9 mouse cellular contexts compared by ENCODE assay signal in genomic region chr17:66232891-66233421, GRCm38 (mm10).
DNase-seq lines count a peak whose midpoint lies in the region; ATAC-seq lines count a peak whose summit lies in the region.
"Had no signal": no experiment of that assay in that cellular context is flagged by ENCODE, and none has a peak within 500 bp of the region (broad histone marks: within the 10 kb centered on the region; RNA-seq: fewer than 3 reads in every experiment).

No protein-coding gene starts in this region.

- H3K4me3 ChIP-seq in midbrain, embryonic 10.5 days = no peak overlapping the region
- H3K4me3 ChIP-seq in midbrain, embryonic 15.5 days = no peak overlapping the region

- 75% methylated on average over 18 of the region's 18 CpGs for WGBS in midbrain, embryonic 10.5 days
- 70% methylated on average over 18 of the region's 18 CpGs for WGBS in midbrain, embryonic 15.5 days

- H3K9ac ChIP-seq in midbrain, embryonic 15.5 days = no peak overlapping the region

- no peak for ATAC-seq in midbrain, embryonic 15.5 days (replicated peaks)

- no peaks in the 10 kb centered on the region for H3K36me3 ChIP-seq in midbrain, embryonic 10.5 days
- no peaks in the 10 kb centered on the region for H3K36me3 ChIP-seq in midbrain, embryonic 15.5 days (replicated peaks)

- DNase-seq in heart, adult 11 months = peak; percentile 92
- DNase-seq in heart, postnatal 25 days (ENCODE audit: low spot score) = no peak
- DNase-seq in midbrain, embryonic 10.5 days (ENCODE audit: low spot score) = no peak
- DNase-seq in frontal cortex, postnatal 36 days (ENCODE audit: low spot score in 2 of 2) = peak; percentile 46 to 64
- DNase-seq in right cerebral cortex, postnatal 14 days = peak; percentile 37
- no peak for DNase-seq in spleen, adult 12 weeks (ENCODE audit: low spot score)
- DNase-seq in embryo, embryonic 9.5 days (ENCODE audit: extremely low spot score) = no peak
- DNase-seq: adrenal gland, adult 8-10 months had no signal

- no peak overlapping the region for H3K4me2 ChIP-seq in midbrain, embryonic 15.5 days

- H3K27ac ChIP-seq in midbrain, embryonic 10.5 days (replicated peaks) = peak overlapping the region; percentile 42; the same call in 1 of the 2 replicates
- H3K27ac ChIP-seq in midbrain, embryonic 15.5 days = no peak overlapping the region

- H3K4me1 ChIP-seq in midbrain, embryonic 10.5 days = peaks cover 24% of the 10 kb centered on the region
- H3K4me1 ChIP-seq in midbrain, embryonic 15.5 days = peaks cover 11% of the 10 kb centered on the region

- no peaks in the 10 kb centered on the region for H3K9me3 ChIP-seq in midbrain, embryonic 10.5 days (replicated peaks)
- no peaks in the 10 kb centered on the region for H3K9me3 ChIP-seq in midbrain, embryonic 15.5 days

- H3K27me3 ChIP-seq in midbrain, embryonic 10.5 days (ENCODE audit: low read depth, poor library complexity, severe bottlenecking) = peaks cover 10% of the 10 kb centered on the region; the same call in 1 of the 2 replicates
- H3K27me3 ChIP-seq in midbrain, embryonic 15.5 days (replicated peaks) = no peaks in the 10 kb centered on the region

- intact Hi-C loops in heart, postnatal 25 days (cut with DNase I) = no loop called here

Comparison
In these comparisons a context has a peak if more than half of its experiments do, and no peak if none do; other contexts are left out.
1. DNase-seq: peak in heart, adult 11 months (single experiment), frontal cortex, postnatal 36 days (2 of 2) and right cerebral cortex, postnatal 14 days (single experiment); none in heart, postnatal 25 days (single experiment), midbrain, embryonic 10.5 days (single experiment), spleen, adult 12 weeks (single experiment) and embryo, embryonic 9.5 days (single experiment).